In the genomic region with DNA sequence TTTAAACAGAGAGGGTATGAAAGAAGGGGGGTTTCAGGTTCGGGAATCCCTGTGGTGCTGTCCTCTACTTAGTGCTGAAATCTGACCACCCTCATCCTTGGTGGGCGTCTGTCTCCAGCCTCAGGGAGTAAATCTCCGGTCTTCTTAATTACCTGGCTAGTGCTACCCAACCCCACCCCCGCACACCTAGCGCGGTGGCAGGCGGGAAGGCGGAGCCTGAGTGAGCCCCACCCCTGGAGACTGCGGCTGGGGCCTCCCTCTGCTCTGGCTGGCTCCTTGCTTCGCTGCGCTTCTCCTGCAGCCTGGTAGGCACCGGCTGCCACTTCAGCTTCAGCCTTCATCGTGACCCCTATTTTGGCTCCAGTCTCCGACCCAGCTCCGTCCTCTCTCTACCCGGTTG, we compare ENCODE assay signal across 8 mouse cellular contexts. TPM values are rescaled to one million over a fixed set of nuclear protein-coding genes. Genes with fewer than 3 reads are reported as not detected.
A peak's percentile ranks its signal among the peaks of the same experiment; 100 is the strongest.
DNase-seq lines count a peak whose midpoint lies in the region; ATAC-seq lines count a peak whose summit lies in the region.

No protein-coding gene starts in this region.

- no peak for DNase-seq in heart, postnatal 36 days
- DNase-seq in cerebellum, postnatal 36 days: peak; percentile 92 to 94
- DNase-seq in kidney, postnatal 36 days: peak; percentile 79 to 87
- peak; percentile 4 for DNase-seq in thymus, postnatal 0 days (ENCODE audit: low spot score)

- 0 out of 2 replicates have a peak overlapping the region, but pooled peaks have one; percentile 1 for H3K4me3 ChIP-seq in heart, embryonic 11.5 days (ENCODE audit: low read depth, low read length)
- H3K4me3 ChIP-seq in heart, embryonic 14.5 days (ENCODE audit: control insufficient read depth in 1 of 2, insufficient read depth in 1 of 2, low read depth in 1 of 2, low read length in 2 of 2): no peak overlapping the region
- no peak overlapping the region for H3K4me3 ChIP-seq in liver, embryonic 15.5 days (replicated peaks)
- H3K4me3 ChIP-seq in neural tube, embryonic 14.5 days (ENCODE audit: low read depth, low read length): peak overlapping the region; percentile 43

- peaks cover 14% of the 10 kb centered on the region for H3K4me1 ChIP-seq in heart, embryonic 11.5 days (ENCODE audit: control insufficient read depth, insufficient read depth, low read length)
- peaks cover 6 to 11% of the 10 kb centered on the region in 2 experiments; a peak in 3 of 4 replicates for H3K4me1 ChIP-seq in heart, embryonic 14.5 days (ENCODE audit: control insufficient read depth in 2 of 2, insufficient read depth in 2 of 2, low read length in 2 of 2)
- H3K4me1 ChIP-seq in liver, embryonic 15.5 days (replicated peaks): peaks cover 20% of the 10 kb centered on the region
- 0 out of 2 replicates have a peak, but pooled peaks cover 11% of the 10 kb centered on the region for H3K4me1 ChIP-seq in neural tube, embryonic 14.5 days (ENCODE audit: control insufficient read depth, insufficient read depth, low read length)

- peaks cover 25% of the 10 kb centered on the region for H3K27me3 ChIP-seq in heart, embryonic 11.5 days (ENCODE audit: control insufficient read depth, insufficient read depth, low read length)
- H3K27me3 ChIP-seq in heart, embryonic 14.5 days (ENCODE audit: control insufficient read depth, insufficient read depth, low read length): peaks cover 40% of the 10 kb centered on the region
- H3K27me3 ChIP-seq in liver, embryonic 15.5 days: peaks cover 69% of the 10 kb centered on the region
- H3K27me3 ChIP-seq in neural tube, embryonic 14.5 days (ENCODE audit: control insufficient read depth, insufficient read depth, low read length): peaks cover 6% of the 10 kb centered on the region

- 2% methylated on average over 16 of the region's 16 CpGs for WGBS in heart, embryonic 11.5 days (ENCODE audit: insufficient replicate concordance)
- WGBS in heart, embryonic 14.5 days: under 1% methylated on average over 16 of the region's 16 CpGs
- WGBS in liver, embryonic 15.5 days (ENCODE audit: insufficient replicate concordance): under 1% methylated on average over 16 of the region's 16 CpGs
- WGBS in neural tube, embryonic 14.5 days: 1% methylated on average over 16 of the region's 16 CpGs

- H3K36me3 ChIP-seq in heart, embryonic 11.5 days (ENCODE audit: control insufficient read depth, insufficient read depth, low read length): no peaks in the 10 kb centered on the region
- H3K36me3 ChIP-seq in heart, embryonic 14.5 days (ENCODE audit: control insufficient read depth, insufficient read depth, low read length): no peaks in the 10 kb centered on the region
- H3K36me3 ChIP-seq in liver, embryonic 15.5 days (replicated peaks): no peaks in the 10 kb centered on the region
- H3K36me3 ChIP-seq in neural tube, embryonic 14.5 days (ENCODE audit: control insufficient read depth, insufficient read depth, low read length): no peaks in the 10 kb centered on the region

- ATAC-seq in heart, embryonic 11.5 days (replicated peaks; ENCODE audit: insufficient number of reproducible peaks, low FRiP score, low TSS enrichment): no peak
- ATAC-seq in heart, embryonic 14.5 days (ENCODE audit: insufficient number of reproducible peaks, insufficient read depth, low FRiP score, low read depth): no peak
- ATAC-seq in liver, embryonic 15.5 days (ENCODE audit: insufficient read depth): no peak
- peak; percentile 77 for ATAC-seq in neural tube, embryonic 14.5 days (ENCODE audit: low read depth)

- no peaks in the 10 kb centered on the region for H3K9me3 ChIP-seq in heart, embryonic 11.5 days (replicated peaks; ENCODE audit: control insufficient read depth, low read length)
- H3K9me3 ChIP-seq in heart, embryonic 14.5 days (ENCODE audit: control insufficient read depth, low read length): no peaks in the 10 kb centered on the region
- H3K9me3 ChIP-seq in liver, embryonic 15.5 days (replicated peaks): no peaks in the 10 kb centered on the region
- H3K9me3 ChIP-seq in neural tube, embryonic 14.5 days (ENCODE audit: control insufficient read depth, low read length): no peaks in the 10 kb centered on the region

- H3K4me2 ChIP-seq in heart, embryonic 11.5 days: peak overlapping the region; percentile 49
- peak overlapping the region; percentile 22; the same call in 1 of the 2 replicates for H3K4me2 ChIP-seq in heart, embryonic 14.5 days (ENCODE audit: low read length)
- H3K4me2 ChIP-seq in liver, embryonic 15.5 days: peak overlapping the region; percentile 32; the same call in 1 of the 2 replicates
- H3K4me2 ChIP-seq in neural tube, embryonic 14.5 days (ENCODE audit: low read depth, low read length): peak overlapping the region; percentile 54

- intact Hi-C loops in heart, postnatal 36 days (cut with DNase I): loop anchor here (5.0 kb wide), 1 partner anchor 86 kb away; the partner anchor contains the start of gene Trp53bp1

- no peak overlapping the region for H3K27ac ChIP-seq in heart, embryonic 11.5 days (ENCODE audit: low read depth, low read length)
- no peak overlapping the region for H3K27ac ChIP-seq in heart, embryonic 14.5 days (replicated peaks in 1 of 2; ENCODE audit: control insufficient read depth in 1 of 2, insufficient read depth in 1 of 2, low read depth in 2 of 2, low read length in 2 of 2)
- H3K27ac ChIP-seq in liver, embryonic 15.5 days (replicated peaks): no peak overlapping the region
- peak overlapping the region; percentile 62 for H3K27ac ChIP-seq in neural tube, embryonic 14.5 days (ENCODE audit: low read depth, low read length)

- no peak overlapping the region for H3K9ac ChIP-seq in heart, embryonic 11.5 days (ENCODE audit: low read depth, low read length)
- no peak overlapping the region for H3K9ac ChIP-seq in heart, embryonic 14.5 days (ENCODE audit: low read length)
- H3K9ac ChIP-seq in liver, embryonic 15.5 days: no peak overlapping the region
- H3K9ac ChIP-seq in neural tube, embryonic 14.5 days (replicated peaks; ENCODE audit: low read depth, low read length): peak overlapping the region; percentile 64

RNA-seq across cellular contexts. Expression of gene Ckmt1, which starts 0.9 kb away (rescaled TPM):
- polyA plus RNA-seq in heart, embryonic 11.5 days (2014; fragmentation: Nextera tagmentation; extraction: Ambion mirVana): 1.3 and 2.5 TPM in 2 replicates
- 1 to 10 TPM; 1.5 to 1.9 TPM for total RNA-seq in heart, postnatal 36 days (2021)
- 0.42 and 0.72 TPM in 2 replicates for polyA plus RNA-seq in heart, embryonic 14.5 days (2014; fragmentation: Nextera tagmentation; extraction: Ambion mirVana)
- 0.46 and 0.68 TPM in 2 replicates for polyA plus RNA-seq in liver, embryonic 15.5 days (2015; fragmentation: Nextera tagmentation; extraction: Ambion mirVana)
- polyA plus RNA-seq in neural tube, embryonic 14.5 days (2014; fragmentation: Nextera tagmentation; extraction: Ambion mirVana): 83.5 and 108 TPM in 2 replicates
- 5.9 and 7.0 TPM in 2 replicates for polyA plus RNA-seq in thymus, postnatal 0 days (2015; fragmentation: Nextera tagmentation; extraction: Ambion mirVana)

RNA-seq across cellular contexts. Expression of gene Ppip5k1, which starts 3.2 kb away (rescaled TPM):
- 10.8 and 11.5 TPM in 2 replicates for polyA plus RNA-seq in heart, embryonic 11.5 days (2014; fragmentation: Nextera tagmentation; extraction: Ambion mirVana)
- 10 to 100 TPM; 62.6 to 68.2 TPM for total RNA-seq in heart, postnatal 36 days (2021)
- 12.8 and 16.0 TPM in 2 replicates for polyA plus RNA-seq in heart, embryonic 14.5 days (2014; fragmentation: Nextera tagmentation; extraction: Ambion mirVana)
- 5.9 and 6.2 TPM in 2 replicates for polyA plus RNA-seq in liver, embryonic 15.5 days (2015; fragmentation: Nextera tagmentation; extraction: Ambion mirVana)
- 20.3 and 23.5 TPM in 2 replicates for polyA plus RNA-seq in neural tube, embryonic 14.5 days (2014; fragmentation: Nextera tagmentation; extraction: Ambion mirVana)
- polyA plus RNA-seq in thymus, postnatal 0 days (2015; fragmentation: Nextera tagmentation; extraction: Ambion mirVana): 8.5 and 8.7 TPM in 2 replicates

RNA-seq across cellular contexts. Expression of gene Strc, which starts 28.6 kb away (rescaled TPM):
- 0.03 TPM in 1 of 2 replicates, not detected in the other for polyA plus RNA-seq in heart, embryonic 11.5 days (2014; fragmentation: Nextera tagmentation; extraction: Ambion mirVana)
- not detected for total RNA-seq in heart, postnatal 36 days (2021)
- not detected in 2 replicates for polyA plus RNA-seq in heart, embryonic 14.5 days (2014; fragmentation: Nextera tagmentation; extraction: Ambion mirVana)
- not detected in 2 replicates for polyA plus RNA-seq in liver, embryonic 15.5 days (2015; fragmentation: Nextera tagmentation; extraction: Ambion mirVana)
- polyA plus RNA-seq in neural tube, embryonic 14.5 days (2014; fragmentation: Nextera tagmentation; extraction: Ambion mirVana): not detected in 2 replicates
- 0.07 TPM in 1 of 2 replicates, not detected in the other for polyA plus RNA-seq in thymus, postnatal 0 days (2015; fragmentation: Nextera tagmentation; extraction: Ambion mirVana)

RNA-seq across cellular contexts. Expression of gene Pdia3, which starts 55.2 kb away (rescaled TPM):
- polyA plus RNA-seq in heart, embryonic 11.5 days (2014; fragmentation: Nextera tagmentation; extraction: Ambion mirVana): 489 and 639 TPM in 2 replicates
- total RNA-seq in heart, postnatal 36 days (2021): 100 to 1,000 TPM; 121 to 152 TPM
- 339 and 411 TPM in 2 replicates for polyA plus RNA-seq in heart, embryonic 14.5 days (2014; fragmentation: Nextera tagmentation; extraction: Ambion mirVana)
- 271 and 287 TPM in 2 replicates for polyA plus RNA-seq in liver, embryonic 15.5 days (2015; fragmentation: Nextera tagmentation; extraction: Ambion mirVana)
- polyA plus RNA-seq in neural tube, embryonic 14.5 days (2014; fragmentation: Nextera tagmentation; extraction: Ambion mirVana): 219 and 309 TPM in 2 replicates
- polyA plus RNA-seq in thymus, postnatal 0 days (2015; fragmentation: Nextera tagmentation; extraction: Ambion mirVana): 319 and 390 TPM in 2 replicates

RNA-seq across cellular contexts. Expression of gene Catsper2, which starts 55.2 kb away (rescaled TPM):
- 2.7 and 3.4 TPM in 2 replicates for polyA plus RNA-seq in heart, embryonic 11.5 days (2014; fragmentation: Nextera tagmentation; extraction: Ambion mirVana)
- 1 to 10 TPM; 3.9 to 4.4 TPM for total RNA-seq in heart, postnatal 36 days (2021)
- polyA plus RNA-seq in heart, embryonic 14.5 days (2014; fragmentation: Nextera tagmentation; extraction: Ambion mirVana): 3.1 and 3.4 TPM in 2 replicates
- polyA plus RNA-seq in liver, embryonic 15.5 days (2015; fragmentation: Nextera tagmentation; extraction: Ambion mirVana): 0.61 and 0.97 TPM in 2 replicates
- 4.8 and 7.8 TPM in 2 replicates for polyA plus RNA-seq in neural tube, embryonic 14.5 days (2014; fragmentation: Nextera tagmentation; extraction: Ambion mirVana)
- polyA plus RNA-seq in thymus, postnatal 0 days (2015; fragmentation: Nextera tagmentation; extraction: Ambion mirVana): 1.6 and 2.1 TPM in 2 replicates

Comparison
In these comparisons a context has a peak if more than half of its experiments do, and no peak if none do; other contexts are left out.
1. H3K4me3 ChIP-seq: peak in heart, embryonic 11.5 days (single experiment) and neural tube, embryonic 14.5 days (single experiment); none in heart, embryonic 14.5 days (0 of 2) and liver, embryonic 15.5 days (single experiment).
2. DNase-seq: peak in cerebellum, postnatal 36 days (2 of 2), kidney, postnatal 36 days (2 of 2) and thymus, postnatal 0 days (single experiment); none in heart, postnatal 36 days (0 of 2).
3. RNA of gene Ckmt1, which starts 0.9 kb away (polyA plus RNA-seq): 83.5 to 108 TPM in neural tube, embryonic 14.5 days; 5.9 to 7.0 TPM in thymus, postnatal 0 days, 1.3 to 2.5 TPM in heart, embryonic 11.5 days, 0.42 to 0.72 TPM in heart, embryonic 14.5 days and 0.46 to 0.68 TPM in liver, embryonic 15.5 days; every median in the first group is over 10 times any median in the second.
4. Peak in every context shown above with its lines, with median percentiles within 50 percentile points of each other: H3K4me2 ChIP-seq.